Comparison of ENCODE assay signal across 10 mouse cellular contexts in genomic region chr1:57394051-57394450, GRCm38 (mm10). TPM values are rescaled to one million over a fixed set of nuclear protein-coding genes. Genes with fewer than 3 reads are reported as not detected.
DNase-seq lines count a peak whose midpoint lies in the region; ATAC-seq and TF ChIP-seq lines count a peak whose summit lies in the region.
"Had no signal": no experiment of that assay in that cellular context is flagged by ENCODE, and none has a peak within 500 bp of the region (broad histone marks: within the 10 kb centered on the region; RNA-seq: fewer than 3 reads in every experiment).

No protein-coding gene starts in this region.

- H3K4me1 ChIP-seq in kidney, postnatal 0 days (replicated peaks; ENCODE audit: insufficient read depth, low read length), result no peaks in the 10 kb centered on the region
- no peaks in the 10 kb centered on the region for H3K4me1 ChIP-seq in cortical plate, adult 2 months (ENCODE audit: control insufficient read depth, insufficient read depth, low read length)
- H3K4me1 ChIP-seq in midbrain, postnatal 0 days (ENCODE audit: insufficient read depth, low read length), result no peaks in the 10 kb centered on the region
- no peaks in the 10 kb centered on the region for H3K4me1 ChIP-seq in intestine, embryonic 16.5 days (ENCODE audit: control insufficient read depth, insufficient read depth, low read length)
- H3K4me1 ChIP-seq: lung, embryonic 15.5 days had no signal

- H3K4me2 ChIP-seq in kidney, postnatal 0 days (ENCODE audit: low read length), result no peak overlapping the region
- H3K4me2 ChIP-seq in midbrain, postnatal 0 days (ENCODE audit: low read depth, low read length, poor library complexity, severe bottlenecking), result no peak overlapping the region
- H3K4me2 ChIP-seq in intestine, embryonic 16.5 days (ENCODE audit: low read depth, low read length), result no peak overlapping the region
- H3K4me2 ChIP-seq: lung, embryonic 15.5 days had no signal

- TF ChIP-seq CTCF in kidney, postnatal 0 days (IDR thresholded peaks at IDR 0.05; ENCODE audit: low read depth), result peak; percentile 82
- TF ChIP-seq CTCF in cortical plate, adult 2 months (IDR thresholded peaks at IDR 0.05; ENCODE audit: extremely low read depth, insufficient read depth, low read length), result peak; percentile 37; the same call in 1 of the 2 replicates
- TF ChIP-seq CTCF in midbrain, postnatal 0 days (IDR thresholded peaks at IDR 0.05), result peak; percentile 90

- H3K27ac ChIP-seq in kidney, postnatal 0 days, result no peak overlapping the region
- H3K27ac ChIP-seq in cortical plate, adult 2 months (ENCODE audit: insufficient read depth, low read length), result no peak overlapping the region
- H3K27ac ChIP-seq in midbrain, postnatal 0 days (ENCODE audit: low read depth, low read length), result no peak overlapping the region
- no peak overlapping the region for H3K27ac ChIP-seq in intestine, embryonic 16.5 days (ENCODE audit: low read length)
- H3K27ac ChIP-seq: lung, embryonic 15.5 days had no signal

- 71% methylated on average over 3 of the region's 3 CpGs for WGBS in kidney, postnatal 0 days
- 61% methylated on average over 3 of the region's 3 CpGs for WGBS in midbrain, postnatal 0 days
- WGBS in intestine, embryonic 16.5 days, result 66% methylated on average over 3 of the region's 3 CpGs

- H3K27me3 ChIP-seq in kidney, postnatal 0 days (ENCODE audit: insufficient read depth, low read length), result no peaks in the 10 kb centered on the region
- H3K27me3 ChIP-seq in midbrain, postnatal 0 days (ENCODE audit: insufficient read depth, low read length), result no peaks in the 10 kb centered on the region
- no peaks in the 10 kb centered on the region for H3K27me3 ChIP-seq in intestine, embryonic 16.5 days (replicated peaks; ENCODE audit: control insufficient read depth, insufficient read depth, low read length)
- H3K27me3 ChIP-seq: lung, embryonic 15.5 days had no signal

- 0 out of 2 replicates have a peak, but pooled peaks cover 5% of the 10 kb centered on the region for H3K36me3 ChIP-seq in kidney, postnatal 0 days (ENCODE audit: insufficient read depth, low read length)
- peaks cover 32% of the 10 kb centered on the region; the same call in 1 of the 2 replicates for H3K36me3 ChIP-seq in midbrain, postnatal 0 days (ENCODE audit: insufficient read depth, low read length)
- H3K36me3 ChIP-seq in intestine, embryonic 16.5 days (ENCODE audit: control insufficient read depth, insufficient read depth, low read length), result peaks cover 9% of the 10 kb centered on the region; the same call in 1 of the 2 replicates

- no peaks in the 10 kb centered on the region for H3K9me3 ChIP-seq in kidney, postnatal 0 days (replicated peaks; ENCODE audit: low read length)
- H3K9me3 ChIP-seq in midbrain, postnatal 0 days (ENCODE audit: low read length), result no peaks in the 10 kb centered on the region
- no peaks in the 10 kb centered on the region for H3K9me3 ChIP-seq in intestine, embryonic 16.5 days (ENCODE audit: control insufficient read depth, low read length)
- H3K9me3 ChIP-seq: lung, embryonic 15.5 days had no signal

- ATAC-seq in kidney, postnatal 0 days (replicated peaks; ENCODE audit: low FRiP score, low read depth), result no peak
- peak; percentile 81 for ATAC-seq in CD4-positive, CD25-positive, alpha-beta regulatory T cell, adult 4 months
- ATAC-seq in midbrain, postnatal 0 days (ENCODE audit: low FRiP score), result no peak; the same call in 1 of the 2 replicates
- ATAC-seq in intestine, embryonic 16.5 days, result no peak

- H3K4me3 ChIP-seq in kidney, postnatal 0 days (replicated peaks; ENCODE audit: low read depth, low read length), result no peak overlapping the region
- H3K4me3 ChIP-seq in cortical plate, adult 2 months (ENCODE audit: insufficient read depth, low read length), result no peak overlapping the region
- no peak overlapping the region for H3K4me3 ChIP-seq in midbrain, postnatal 0 days (ENCODE audit: low read depth, low read length)
- H3K4me3 ChIP-seq in intestine, embryonic 16.5 days (ENCODE audit: low read length), result no peak overlapping the region
- H3K4me3 ChIP-seq: erythroblast, embryonic 14.5 days; lung, embryonic 15.5 days had no signal

- no peak overlapping the region for H3K9ac ChIP-seq in kidney, postnatal 0 days (ENCODE audit: low read depth, low read length)
- H3K9ac ChIP-seq in midbrain, postnatal 0 days (replicated peaks; ENCODE audit: low read length, poor library complexity, severe bottlenecking), result no peak overlapping the region
- H3K9ac ChIP-seq in intestine, embryonic 16.5 days (ENCODE audit: low read depth, low read length), result no peak overlapping the region
- H3K9ac ChIP-seq: lung, embryonic 15.5 days had no signal

- no peak for TF ChIP-seq POLR2A in cortical plate, adult 2 months (IDR thresholded peaks at IDR 0.05; ENCODE audit: extremely low read depth, insufficient read depth, low read length)

- peak; percentile 78 for DNase-seq in kidney, postnatal 0 days (ENCODE audit: low spot score)
- DNase-seq in kidney, adult 11 months, result no peak
- DNase-seq in ZHBTc4 (ENCODE audit: low read depth, low spot score), result peak; percentile 74
- DNase-seq in kidney, postnatal 4 days, result peak; percentile 60 to 61
- peak; percentile 62 for DNase-seq in midbrain, postnatal 0 days (ENCODE audit: low spot score)

RNA-seq across cellular contexts. Expression of gene Maip1, which starts 12.1 kb away (rescaled TPM):
- polyA plus RNA-seq in kidney, postnatal 0 days (2015; fragmentation: Nextera tagmentation; extraction: Ambion mirVana), result 23.3 and 24.7 TPM in 2 replicates
- polyA plus RNA-seq in CD4-positive, CD25-positive, alpha-beta regulatory T cell, adult 4 months (2017; shearing (Covaris generic)), result 1 to 10 TPM; 8.6 to 9.7 TPM
- polyA plus RNA-seq in cortical plate, adult 2 months (2012; rRNA removed), result 10.2 and 10.6 TPM in 2 replicates
- 9.0 and 15.6 TPM in 2 replicates for total RNA-seq in midbrain, postnatal 0 days (2014; rRNA removed)
- 18.3 and 20.8 TPM in 2 replicates for polyA plus RNA-seq in midbrain, postnatal 0 days (2015; fragmentation: Nextera tagmentation; extraction: Ambion mirVana)
- polyA plus RNA-seq in intestine, embryonic 16.5 days (2015; fragmentation: Nextera tagmentation; extraction: Ambion mirVana), result 16.1 and 18.4 TPM in 2 replicates

RNA-seq across cellular contexts. Expression of gene Tyw5, which starts 12.8 kb away (rescaled TPM):
- polyA plus RNA-seq in kidney, postnatal 0 days (2015; fragmentation: Nextera tagmentation; extraction: Ambion mirVana), result 26.2 and 27.5 TPM in 2 replicates
- polyA plus RNA-seq in CD4-positive, CD25-positive, alpha-beta regulatory T cell, adult 4 months (2017; shearing (Covaris generic)), result 10 to 100 TPM; 22.8 to 30.6 TPM
- polyA plus RNA-seq in cortical plate, adult 2 months (2012; rRNA removed), result 31.1 and 33.5 TPM in 2 replicates
- 17.9 and 27.3 TPM in 2 replicates for total RNA-seq in midbrain, postnatal 0 days (2014; rRNA removed)
- polyA plus RNA-seq in midbrain, postnatal 0 days (2015; fragmentation: Nextera tagmentation; extraction: Ambion mirVana), result 30.4 TPM in 2 replicates
- 19.4 and 20.0 TPM in 2 replicates for polyA plus RNA-seq in intestine, embryonic 16.5 days (2015; fragmentation: Nextera tagmentation; extraction: Ambion mirVana)

RNA-seq across cellular contexts. Expression of gene 1700066M21Rik, which starts 16.6 kb away (rescaled TPM):
- 10.6 and 11.1 TPM in 2 replicates for polyA plus RNA-seq in kidney, postnatal 0 days (2015; fragmentation: Nextera tagmentation; extraction: Ambion mirVana)
- 1 to 10 TPM in 1 of 2 experiments, under 1 TPM in 1; 0.91 to 2.4 TPM for polyA plus RNA-seq in CD4-positive, CD25-positive, alpha-beta regulatory T cell, adult 4 months (2017; shearing (Covaris generic))
- polyA plus RNA-seq in cortical plate, adult 2 months (2012; rRNA removed), result 18.7 and 19.9 TPM in 2 replicates
- total RNA-seq in midbrain, postnatal 0 days (2014; rRNA removed), result 21.4 and 23.8 TPM in 2 replicates
- 21.3 and 23.3 TPM in 2 replicates for polyA plus RNA-seq in midbrain, postnatal 0 days (2015; fragmentation: Nextera tagmentation; extraction: Ambion mirVana)
- 10.9 and 11.5 TPM in 2 replicates for polyA plus RNA-seq in intestine, embryonic 16.5 days (2015; fragmentation: Nextera tagmentation; extraction: Ambion mirVana)

Comparison
In these comparisons a context has a peak if more than half of its experiments do, and no peak if none do; other contexts are left out.
1. CTCF ChIP-seq: peak in every context shown above with its lines; median percentile 90 in midbrain, postnatal 0 days; 82 in kidney, postnatal 0 days; 37 in cortical plate, adult 2 months.